In the genomic region with DNA sequence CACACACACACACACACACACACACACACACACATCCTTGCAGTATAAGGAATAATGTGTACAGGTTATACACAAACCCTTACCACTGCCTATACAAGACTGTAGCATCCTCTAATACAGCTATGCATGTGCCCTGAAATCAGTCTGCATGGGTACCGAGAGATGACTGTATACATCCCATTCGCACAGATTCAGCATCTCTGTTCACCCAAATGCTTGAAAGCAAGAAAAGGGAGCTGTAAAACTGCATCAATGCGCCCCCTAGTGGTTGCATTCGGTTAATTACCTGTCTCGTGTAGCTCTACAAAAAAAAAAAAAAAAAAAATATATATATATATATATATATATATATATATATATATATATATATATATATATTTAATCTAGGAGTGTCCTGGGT, we compare ENCODE assay signal across 8 mouse cellular contexts.
DNase-seq lines count a peak whose midpoint lies in the region; ATAC-seq lines count a peak whose summit lies in the region.

No protein-coding gene starts in this region.

- H3K4me2 ChIP-seq in kidney, embryonic 15.5 days: no peak overlapping the region
- no peak overlapping the region for H3K4me2 ChIP-seq in forebrain, embryonic 11.5 days (ENCODE audit: low read depth, low read length, severe bottlenecking)
- no peak overlapping the region for H3K4me2 ChIP-seq in hindbrain, embryonic 16.5 days (ENCODE audit: low read length)
- H3K4me2 ChIP-seq in neural tube, embryonic 14.5 days (ENCODE audit: low read depth, low read length): no peak overlapping the region

- peak; percentile 8 for DNase-seq in kidney, adult 11 months
- peak; percentile 64 to 75 for DNase-seq in adrenal gland, postnatal 36 days
- peak; percentile 81 for DNase-seq in forebrain, embryonic 11.5 days (ENCODE audit: low spot score)
- DNase-seq in left cerebral cortex, postnatal 36 days (ENCODE audit: low spot score in 2 of 2): peak; percentile 62 to 71
- DNase-seq in thymus, postnatal 14 days: peak; percentile 53

- ATAC-seq in kidney, embryonic 15.5 days (replicated peaks; ENCODE audit: low FRiP score): no peak
- ATAC-seq in forebrain, embryonic 11.5 days (replicated peaks; ENCODE audit: low FRiP score): no peak
- peak; percentile 54; the same call in 1 of the 2 replicates for ATAC-seq in hindbrain, embryonic 16.5 days
- peak; percentile 41; the same call in 1 of the 2 replicates for ATAC-seq in neural tube, embryonic 14.5 days (ENCODE audit: low read depth)

- WGBS in kidney, embryonic 15.5 days: 31% methylated on average over 5 of the region's 5 CpGs
- 32% methylated on average over 5 of the region's 5 CpGs for WGBS in forebrain, embryonic 11.5 days
- WGBS in hindbrain, embryonic 16.5 days: 19% methylated on average over 5 of the region's 5 CpGs
- WGBS in neural tube, embryonic 14.5 days: 17% methylated on average over 5 of the region's 5 CpGs

- H3K27ac ChIP-seq in kidney, embryonic 15.5 days: no peak overlapping the region
- no peak overlapping the region for H3K27ac ChIP-seq in forebrain, embryonic 11.5 days (ENCODE audit: low read depth, low read length)
- H3K27ac ChIP-seq in hindbrain, embryonic 16.5 days (ENCODE audit: low read depth, low read length): no peak overlapping the region
- no peak overlapping the region for H3K27ac ChIP-seq in neural tube, embryonic 14.5 days (ENCODE audit: low read depth, low read length)

- intact Hi-C loops in left cerebral cortex, postnatal 36 days (cut with DNase I): loop anchor here (5.0 to 10.0 kb wide), 2 partner anchors 257 to 414 kb away; no protein-coding TSS in a partner anchor

- no peaks in the 10 kb centered on the region for H3K27me3 ChIP-seq in kidney, embryonic 15.5 days
- no peaks in the 10 kb centered on the region for H3K27me3 ChIP-seq in forebrain, embryonic 11.5 days (ENCODE audit: control insufficient read depth, insufficient read depth, low read length)
- no peaks in the 10 kb centered on the region for H3K27me3 ChIP-seq in hindbrain, embryonic 16.5 days (replicated peaks; ENCODE audit: control insufficient read depth, insufficient read depth, low read length)
- H3K27me3 ChIP-seq in neural tube, embryonic 14.5 days (ENCODE audit: control insufficient read depth, insufficient read depth, low read length): no peaks in the 10 kb centered on the region

- H3K36me3 ChIP-seq in kidney, embryonic 15.5 days: no peaks in the 10 kb centered on the region
- H3K36me3 ChIP-seq in forebrain, embryonic 11.5 days (ENCODE audit: control insufficient read depth, insufficient read depth, low read length): no peaks in the 10 kb centered on the region
- H3K36me3 ChIP-seq in hindbrain, embryonic 16.5 days (ENCODE audit: control insufficient read depth, insufficient read depth, low read length): no peaks in the 10 kb centered on the region
- no peaks in the 10 kb centered on the region for H3K36me3 ChIP-seq in neural tube, embryonic 14.5 days (ENCODE audit: control insufficient read depth, insufficient read depth, low read length)

- no peak overlapping the region for H3K4me3 ChIP-seq in kidney, embryonic 15.5 days (replicated peaks)
- H3K4me3 ChIP-seq in forebrain, embryonic 11.5 days (ENCODE audit: low read depth, low read length): no peak overlapping the region
- no peak overlapping the region for H3K4me3 ChIP-seq in hindbrain, embryonic 16.5 days (ENCODE audit: low read length)
- no peak overlapping the region for H3K4me3 ChIP-seq in neural tube, embryonic 14.5 days (ENCODE audit: low read depth, low read length)

- no peak overlapping the region for H3K9ac ChIP-seq in kidney, embryonic 15.5 days
- H3K9ac ChIP-seq in forebrain, embryonic 11.5 days (ENCODE audit: low read length): no peak overlapping the region
- H3K9ac ChIP-seq in hindbrain, embryonic 16.5 days (ENCODE audit: low read depth, low read length): no peak overlapping the region
- H3K9ac ChIP-seq in neural tube, embryonic 14.5 days (replicated peaks; ENCODE audit: low read depth, low read length): no peak overlapping the region

- no peaks in the 10 kb centered on the region for H3K9me3 ChIP-seq in kidney, embryonic 15.5 days (replicated peaks)
- H3K9me3 ChIP-seq in forebrain, embryonic 11.5 days (ENCODE audit: control insufficient read depth, low read length): no peaks in the 10 kb centered on the region
- H3K9me3 ChIP-seq in hindbrain, embryonic 16.5 days (ENCODE audit: control insufficient read depth, low read length): no peaks in the 10 kb centered on the region
- H3K9me3 ChIP-seq in neural tube, embryonic 14.5 days (ENCODE audit: control insufficient read depth, low read length): no peaks in the 10 kb centered on the region

- no peaks in the 10 kb centered on the region for H3K4me1 ChIP-seq in kidney, embryonic 15.5 days
- H3K4me1 ChIP-seq in forebrain, embryonic 11.5 days (replicated peaks; ENCODE audit: control insufficient read depth, insufficient read depth, low read length): 0 out of 2 replicates have a peak, but pooled peaks cover 3% of the 10 kb centered on the region
- H3K4me1 ChIP-seq in hindbrain, embryonic 16.5 days (ENCODE audit: control insufficient read depth, insufficient read depth, low read depth, low read length): peaks cover 5% of the 10 kb centered on the region; the same call in 1 of the 2 replicates
- H3K4me1 ChIP-seq in neural tube, embryonic 14.5 days (ENCODE audit: control insufficient read depth, insufficient read depth, low read length): no peaks in the 10 kb centered on the region

Comparison
In these comparisons a context has a peak if more than half of its experiments do, and no peak if none do; other contexts are left out.
1. DNase-seq: peak in every context shown above with its lines; median percentile 81 in forebrain, embryonic 11.5 days; 70 in adrenal gland, postnatal 36 days; 66 in left cerebral cortex, postnatal 36 days; 53 in thymus, postnatal 14 days; 8 in kidney, adult 11 months.
2. ATAC-seq: peak in hindbrain, embryonic 16.5 days (single experiment) and neural tube, embryonic 14.5 days (single experiment); none in kidney, embryonic 15.5 days (single experiment) and forebrain, embryonic 11.5 days (single experiment).